Mouse (Mus musculus): ENCODE measurements at regions not wholly inside any gene's neighbourhood (a gene's known extent, or its start where the extent isn't known, plus 50 kb on each side); places are given as distances from the start of the nearest gene placed in this dataset.
A peak's percentile ranks its signal among the peaks of the same experiment; 100 is the strongest.
"Not testable (repeated sequence)": the region's sequence is repeated elsewhere in the genome, so short reads cannot be mapped to it uniquely, and the experiment has no call there.

DNA sequence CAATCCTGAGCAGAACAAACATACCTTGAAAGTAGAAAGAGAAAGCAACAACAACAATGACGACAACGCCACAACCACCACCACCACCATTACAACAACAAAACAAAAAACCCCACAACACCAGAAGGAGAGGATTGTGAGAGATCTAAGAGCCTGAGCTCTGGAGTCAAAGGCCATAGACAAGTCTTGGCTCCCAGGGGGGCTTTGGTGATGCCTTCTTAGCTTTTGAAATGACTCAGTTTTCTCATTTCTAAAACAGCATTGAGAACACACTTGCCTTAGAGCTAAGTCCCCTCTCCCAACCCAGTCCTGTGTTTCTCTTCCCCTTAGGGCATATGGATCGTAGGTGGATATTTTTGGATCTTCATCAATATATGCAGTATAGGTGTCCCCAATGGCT lies 112.2 kb downstream of the Kif20b start:
- no peak for DNase-seq

DNA sequence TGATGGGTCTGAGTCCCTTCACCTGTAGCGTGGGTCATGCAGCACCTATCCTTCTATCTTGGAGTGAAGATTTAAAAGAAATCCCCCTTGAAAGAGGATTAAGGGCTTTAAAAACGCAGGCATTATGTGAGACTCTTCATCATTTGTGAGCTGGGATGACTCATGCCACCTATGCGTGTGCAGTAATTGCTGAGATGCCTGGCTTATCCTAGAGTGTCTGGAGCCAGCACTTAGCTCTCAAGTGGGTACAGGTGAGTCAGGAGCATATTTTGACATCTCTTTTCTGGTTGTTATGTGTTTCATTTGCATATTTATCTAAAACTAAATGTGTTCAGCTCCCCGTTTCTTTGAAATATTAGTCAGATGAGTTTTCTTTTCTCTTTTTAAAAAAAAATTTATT lies 123.4 kb downstream of the Kif20b start:
- DNase-seq: no peak

DNA sequence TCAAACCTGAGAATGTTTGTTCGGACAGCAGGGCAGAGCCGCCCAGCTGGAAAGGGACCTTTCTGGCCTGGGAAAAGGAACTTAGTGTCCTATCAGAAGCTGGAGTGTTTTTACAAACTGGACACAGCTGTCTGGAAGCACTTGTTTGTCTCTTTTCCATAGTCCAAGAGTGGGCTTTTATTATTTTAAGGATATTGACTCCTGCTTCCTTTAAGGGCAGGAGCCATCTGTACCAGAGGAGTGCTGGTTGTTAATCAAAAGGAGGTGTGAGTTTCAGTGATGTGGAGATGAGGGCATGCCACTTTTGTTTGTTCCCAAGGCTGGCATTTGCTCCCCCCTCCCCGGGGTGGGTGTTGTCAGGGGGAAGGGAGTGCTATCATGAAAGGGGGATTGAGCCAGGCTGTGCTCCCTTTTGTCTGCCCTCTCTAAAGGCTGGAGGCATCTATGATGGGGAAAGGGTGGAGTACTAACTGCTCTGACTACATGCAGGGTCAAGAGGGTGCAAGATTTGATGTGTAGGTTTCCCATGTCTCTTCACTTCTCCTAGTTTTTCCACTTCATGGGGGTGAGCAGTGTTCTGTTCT lies 144.3 kb downstream of the Kif20b start:
- no peak for DNase-seq

DNA sequence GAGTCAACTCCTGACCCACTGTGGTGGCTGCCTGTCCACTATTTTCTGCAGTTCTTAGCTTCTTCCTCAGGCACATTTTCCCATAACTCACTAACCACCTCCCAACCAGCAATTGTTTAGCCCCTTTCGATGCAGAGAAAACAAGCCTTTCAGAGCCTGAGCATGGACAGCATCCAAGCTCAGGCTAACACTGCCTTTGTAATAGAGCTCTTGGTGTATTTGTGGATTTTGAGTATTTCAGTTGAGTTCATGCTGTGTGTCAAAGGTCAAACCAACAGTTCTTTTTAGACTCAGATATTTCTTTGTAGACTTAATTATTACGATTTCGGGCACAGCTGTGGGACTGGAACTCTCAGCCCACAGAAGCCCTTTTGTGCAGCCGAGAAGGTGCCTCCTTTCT lies 159.0 kb downstream of the Kif20b start:
- no peak for DNase-seq

DNA sequence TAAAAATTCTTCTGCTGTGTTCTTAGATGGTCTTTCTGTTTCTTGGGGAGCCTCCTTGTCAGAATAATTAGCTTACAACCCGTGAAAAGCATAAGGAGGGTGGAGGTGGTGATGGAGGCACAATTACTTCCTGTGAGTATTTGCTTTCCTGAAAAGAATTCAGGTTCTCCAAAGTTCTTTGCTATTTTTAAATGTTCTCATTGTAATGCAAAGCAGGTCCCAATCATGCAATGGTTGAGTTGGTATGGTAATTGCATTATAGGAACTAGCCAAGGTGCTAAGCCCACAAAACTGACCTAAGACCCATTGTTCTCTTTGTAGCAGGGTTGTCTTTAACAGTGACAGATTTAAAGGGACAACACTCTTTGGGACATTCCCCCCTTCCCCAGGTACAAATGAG lies 179.1 kb downstream of the Kif20b start:
- DNase-seq: no peak

DNA sequence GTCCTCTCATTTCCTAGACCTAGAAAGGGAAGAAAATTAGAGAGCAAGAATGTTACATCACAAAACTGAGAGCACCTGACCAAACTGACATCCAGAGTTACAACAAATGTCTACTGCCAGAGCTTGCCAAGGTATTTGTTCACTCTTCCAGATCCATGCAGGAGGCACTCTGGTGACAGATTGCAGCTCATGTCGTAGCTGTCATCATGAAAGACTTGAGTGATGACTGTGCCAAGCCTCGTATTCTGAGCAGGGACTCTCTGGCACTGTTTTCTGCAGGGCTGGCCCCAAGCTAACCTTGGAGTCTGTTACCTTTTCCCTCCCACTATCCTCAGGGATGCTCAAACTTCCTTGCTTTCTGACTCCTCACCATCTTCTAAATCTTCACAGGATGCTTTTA lies 192.2 kb downstream of the Kif20b start:
- DNase-seq: no peak

DNA sequence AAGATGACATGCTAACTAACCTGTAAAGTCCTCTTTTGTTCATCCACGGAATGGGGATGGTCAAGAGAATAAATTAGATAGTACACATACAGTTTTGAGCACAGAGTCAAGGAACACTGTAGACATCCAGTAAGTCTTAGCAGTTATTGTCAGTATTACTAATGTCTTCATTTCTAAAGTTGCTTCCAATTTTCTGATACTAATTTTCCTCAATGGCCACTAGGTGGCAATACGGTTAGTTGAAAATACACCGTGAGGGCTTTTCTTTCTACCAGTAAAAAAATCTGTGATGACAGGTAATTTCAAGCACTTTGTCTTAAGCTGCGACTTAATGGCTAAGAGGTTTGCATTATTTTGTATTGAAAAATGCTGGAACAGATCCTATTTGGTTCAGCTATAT lies 203.1 kb downstream of the Kif20b start:
- DNase-seq: peak; percentile 29

DNA sequence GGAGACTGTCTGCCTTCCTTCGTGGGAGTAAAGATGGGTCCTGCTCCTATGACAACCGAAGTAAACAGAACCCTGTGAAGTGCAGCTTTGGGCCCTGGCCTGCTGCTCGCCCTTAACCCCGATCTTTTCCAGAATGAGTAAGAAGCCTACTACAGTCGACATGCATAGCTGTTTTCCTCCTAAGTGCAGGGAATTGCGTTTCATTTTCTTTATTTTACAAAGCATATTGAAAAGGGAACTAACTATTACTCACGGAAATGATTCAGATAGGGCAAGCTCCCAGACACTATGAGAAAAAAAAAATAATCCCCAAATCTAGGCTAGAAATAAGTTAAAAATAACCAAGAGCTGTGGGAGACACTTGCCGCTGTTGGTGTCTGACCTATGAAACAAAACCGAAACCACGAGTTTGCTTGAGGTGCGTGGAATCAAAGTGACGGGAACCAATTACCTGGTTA lies 204.5 kb downstream of the Kif20b start:
- no peak for DNase-seq

DNA sequence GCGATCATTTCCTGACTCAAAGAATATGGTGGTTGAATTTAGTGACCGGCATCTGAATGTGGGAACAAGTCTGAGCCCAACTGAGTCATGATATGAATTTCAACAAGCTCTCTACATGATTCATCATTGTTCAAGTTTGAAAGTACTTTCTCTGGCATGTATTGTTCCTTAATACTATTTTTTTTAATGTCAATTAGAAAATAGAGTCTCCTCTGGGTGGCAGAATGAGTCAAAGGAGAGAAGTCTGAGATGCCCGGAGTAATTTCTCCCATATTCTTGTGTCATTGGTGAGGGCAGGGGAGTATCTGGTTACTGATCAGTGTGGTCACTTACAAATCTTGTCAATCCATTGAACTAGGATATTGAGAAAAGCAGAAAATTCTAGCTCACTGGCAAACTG lies 205.9 kb downstream of the Kif20b start:
- DNase-seq: no peak

DNA sequence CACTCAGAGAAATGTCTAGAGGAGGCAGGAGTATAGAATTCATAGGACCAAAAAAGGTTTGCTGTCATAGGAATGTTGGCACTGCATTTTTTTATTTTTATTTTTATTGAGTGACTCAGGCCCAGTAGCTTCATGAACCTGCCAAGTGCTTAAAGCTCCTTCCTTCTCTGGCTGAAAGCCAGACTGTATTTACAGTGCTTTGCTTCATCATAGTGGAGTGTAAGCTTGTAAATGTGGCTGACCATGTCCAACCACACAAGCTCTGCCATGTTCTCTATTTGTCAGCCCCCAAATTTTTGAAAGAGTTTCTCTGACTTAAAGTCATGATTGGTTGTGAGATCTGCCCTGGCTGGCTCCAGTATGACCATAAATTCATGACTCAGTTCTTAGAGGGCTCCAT lies 221.0 kb downstream of the Kif20b start:
- no peak for DNase-seq

DNA sequence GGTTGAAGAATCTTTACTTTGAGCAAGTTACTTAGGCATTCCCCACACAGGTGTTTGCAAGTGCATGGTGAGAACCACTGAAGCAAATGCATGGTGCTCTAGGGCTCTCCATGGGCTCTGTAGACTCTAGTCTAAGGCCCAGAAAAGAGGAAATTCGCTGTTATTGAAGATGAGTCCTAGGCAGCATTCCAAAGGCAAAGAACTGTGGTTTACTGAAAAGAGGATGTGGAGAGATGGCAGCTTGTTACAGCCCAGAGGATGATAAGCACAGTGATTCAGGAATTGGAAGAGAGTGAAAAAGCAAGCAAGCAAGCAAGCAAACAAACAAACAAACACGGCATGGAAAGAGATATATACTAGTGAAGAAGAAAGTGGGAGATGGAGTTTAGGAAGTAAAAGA lies 221.6 kb downstream of the Kif20b start:
- no peak for DNase-seq

DNA sequence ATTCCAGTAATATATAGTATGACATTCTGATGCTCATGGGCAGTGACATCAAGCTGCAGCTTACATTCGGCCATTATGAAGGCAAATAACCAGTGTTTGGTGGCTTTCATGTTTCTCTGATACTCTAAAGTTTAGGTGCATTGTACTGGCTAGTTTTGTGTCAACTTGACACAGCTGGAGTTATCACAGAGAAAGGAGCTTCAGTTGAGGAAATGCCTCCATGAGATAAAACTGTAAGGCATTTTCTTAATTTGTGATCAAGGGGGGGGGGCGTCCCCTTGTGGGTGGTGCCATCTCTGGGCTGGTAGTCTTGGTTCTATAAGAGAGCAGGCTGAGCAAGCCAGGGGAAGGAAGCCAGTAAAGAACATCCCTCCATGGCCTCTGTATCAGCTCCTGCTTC lies 227.3 kb downstream of the Kif20b start:
- DNase-seq: not testable (repeated sequence)

DNA sequence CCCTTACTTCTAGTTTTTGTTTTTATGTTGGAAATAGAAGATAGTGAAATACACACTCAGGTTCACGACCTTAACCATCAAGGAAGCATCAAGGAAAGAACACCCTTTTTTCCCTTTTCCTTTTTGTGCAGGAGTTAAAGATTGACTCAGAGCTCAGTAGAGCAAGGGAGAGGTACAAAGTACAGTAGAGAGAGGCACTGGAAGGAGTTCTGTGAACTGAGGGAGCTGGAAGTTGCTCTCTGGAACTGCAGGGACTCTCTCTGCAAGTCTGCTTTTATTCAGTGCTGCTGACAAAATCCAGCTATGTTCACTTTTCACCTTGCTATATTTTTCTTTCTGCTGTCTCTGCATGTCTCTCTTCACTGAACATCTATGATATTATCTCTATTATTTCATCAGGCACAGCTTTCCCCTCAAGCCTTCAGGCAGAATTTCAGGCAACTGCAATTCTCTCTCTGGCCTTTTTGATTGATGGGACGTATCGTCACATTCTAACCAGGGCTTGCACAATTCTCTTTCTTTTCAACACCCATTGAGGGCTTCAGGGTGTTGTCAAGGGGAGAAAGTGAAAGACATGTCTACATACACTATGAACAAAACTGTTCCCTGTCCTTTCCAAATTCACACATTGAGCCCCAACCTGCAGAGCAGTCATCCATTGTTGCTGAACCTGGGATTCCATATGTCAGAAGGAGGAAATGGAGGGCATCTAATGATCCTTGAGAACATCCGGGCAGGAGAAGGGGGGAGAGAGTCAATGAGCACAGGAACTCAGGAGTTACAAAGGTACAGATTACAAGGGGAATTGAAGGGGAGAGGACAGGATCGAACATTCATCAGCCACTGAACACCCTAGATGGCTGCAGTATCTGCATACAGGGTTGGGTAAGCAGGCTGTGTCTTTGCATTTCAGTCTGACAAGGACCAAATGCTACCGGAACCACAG lies 228.9 kb downstream of the Kif20b start:
- DNase-seq: peak; percentile 78

DNA sequence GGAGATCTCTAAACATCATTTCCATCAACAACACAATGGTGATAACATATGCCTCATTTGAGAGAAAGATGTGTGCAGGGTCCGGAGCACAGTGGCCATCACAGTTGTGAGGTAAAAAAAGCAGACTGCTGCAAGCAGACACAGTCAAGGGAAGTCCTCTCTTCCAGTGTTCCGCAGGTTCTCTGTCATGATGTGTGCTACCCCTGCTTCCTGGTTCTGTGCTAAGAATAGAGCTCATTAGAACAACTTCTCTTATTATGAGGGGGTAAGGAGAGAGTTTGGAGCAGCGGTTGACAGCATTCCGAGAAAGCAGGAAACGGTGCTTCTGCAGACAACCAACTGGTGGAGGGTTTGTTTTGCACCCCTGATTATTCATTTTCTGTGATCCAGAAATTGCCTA lies 229.7 kb downstream of the Kif20b start:
- DNase-seq: no peak

DNA sequence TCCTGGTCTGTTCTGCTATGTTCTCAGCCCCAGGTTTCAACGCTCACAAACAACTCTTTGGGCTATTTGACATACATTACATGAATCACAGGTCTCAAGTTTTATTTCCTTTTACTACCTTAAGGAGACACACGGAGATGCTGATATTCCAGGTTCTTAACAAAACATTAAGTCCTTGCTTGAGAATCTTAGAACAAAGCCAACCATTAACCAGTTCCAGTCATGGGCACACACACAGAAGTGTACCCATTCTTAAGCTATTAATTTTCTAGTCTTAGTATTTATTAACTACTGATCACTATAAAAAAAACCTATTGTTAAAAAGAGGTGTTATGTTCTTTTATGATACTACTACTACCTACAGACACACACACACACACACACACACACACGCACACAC lies 235.7 kb downstream of the Kif20b start:
- peak; percentile 66 for DNase-seq

DNA sequence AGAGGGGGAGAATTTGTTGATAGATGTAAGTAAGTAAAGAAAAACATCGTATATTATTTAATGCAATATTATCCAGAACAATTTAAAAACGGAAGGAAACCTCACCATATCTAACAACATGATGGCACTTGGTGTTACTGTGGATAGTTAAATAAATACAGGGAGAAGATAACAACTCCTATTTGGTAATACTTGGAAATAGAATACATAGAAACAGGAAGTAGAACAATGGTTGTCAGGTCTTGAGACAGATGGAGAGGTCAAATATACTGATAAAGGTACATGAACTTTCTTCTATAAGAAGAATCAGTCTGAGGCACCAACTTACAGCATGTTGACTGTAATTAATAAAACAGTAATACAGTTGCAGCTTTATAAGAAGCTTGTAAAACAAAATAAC lies 242.6 kb downstream of the Kif20b start:
- no peak for DNase-seq

DNA sequence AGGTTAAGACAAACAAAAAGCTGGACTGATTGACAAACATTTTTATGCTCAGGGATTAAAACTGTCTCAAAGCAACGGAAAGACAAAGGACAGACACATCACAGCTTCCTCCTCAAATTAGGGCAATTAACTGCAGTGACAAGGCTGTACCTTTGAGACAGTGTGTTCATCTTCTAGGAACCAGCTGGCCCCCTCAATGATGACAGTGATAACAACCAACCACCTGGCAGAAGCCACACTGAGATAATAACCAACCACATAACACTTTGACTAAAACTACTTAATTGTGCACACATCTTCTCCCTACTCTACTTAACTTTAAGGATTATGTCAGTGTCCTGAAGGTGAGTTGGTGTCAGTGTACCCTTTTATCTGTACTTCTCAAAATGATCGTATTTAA lies 248.4 kb downstream of the Kif20b start:
- DNase-seq: no peak

DNA sequence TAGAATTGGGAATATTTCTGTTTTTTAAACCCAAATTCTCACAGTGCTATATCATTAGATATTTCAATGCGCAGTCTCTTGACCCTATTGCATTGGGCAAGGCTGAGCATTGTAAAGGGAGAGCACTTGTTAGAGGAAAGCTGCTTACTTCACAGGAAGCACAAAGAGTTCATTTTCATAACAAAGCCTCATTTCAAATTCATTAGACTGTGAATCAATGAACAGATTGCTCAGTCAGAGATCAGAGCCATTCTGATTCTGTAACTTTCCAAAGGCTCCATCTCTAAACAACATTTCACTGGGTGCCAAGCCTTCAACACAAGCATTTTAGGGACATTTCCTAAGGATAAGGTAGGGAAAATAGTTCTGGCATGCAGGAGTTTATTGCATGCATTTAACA lies 257.9 kb downstream of the Kif20b start:
- DNase-seq: no peak

DNA sequence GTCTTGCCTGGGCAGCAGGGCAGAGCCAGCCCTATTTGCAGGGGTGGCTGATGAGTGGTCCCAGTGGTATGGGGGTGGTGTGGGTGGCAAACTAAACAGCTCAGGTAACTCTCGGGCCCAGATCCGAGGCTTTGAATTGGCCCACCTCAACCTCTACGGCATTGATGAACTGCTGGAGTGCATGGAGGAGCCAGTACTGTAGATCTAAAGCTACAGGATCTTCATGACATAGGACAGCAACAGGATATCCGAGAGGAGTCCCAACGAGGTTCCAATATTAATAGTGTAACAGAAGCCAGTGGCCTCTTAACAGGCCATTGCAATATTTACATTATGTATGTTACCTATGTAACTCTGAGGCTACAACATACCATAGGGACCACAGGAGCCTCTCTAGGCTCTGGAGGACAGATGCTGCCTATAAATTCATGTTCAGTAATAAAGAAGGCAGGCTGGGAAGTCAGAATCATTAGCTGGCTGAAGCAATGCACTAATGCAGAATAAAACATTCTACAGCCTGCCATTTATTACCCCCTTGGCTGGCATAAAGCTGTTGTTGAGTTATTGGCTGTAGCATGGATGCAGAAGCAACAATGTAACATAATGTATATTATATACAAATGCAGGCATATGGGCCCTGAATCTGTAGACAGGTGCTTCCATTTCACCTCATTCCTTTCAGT lies 283.5 kb downstream of the Kif20b start:
- no peak for DNase-seq

DNA sequence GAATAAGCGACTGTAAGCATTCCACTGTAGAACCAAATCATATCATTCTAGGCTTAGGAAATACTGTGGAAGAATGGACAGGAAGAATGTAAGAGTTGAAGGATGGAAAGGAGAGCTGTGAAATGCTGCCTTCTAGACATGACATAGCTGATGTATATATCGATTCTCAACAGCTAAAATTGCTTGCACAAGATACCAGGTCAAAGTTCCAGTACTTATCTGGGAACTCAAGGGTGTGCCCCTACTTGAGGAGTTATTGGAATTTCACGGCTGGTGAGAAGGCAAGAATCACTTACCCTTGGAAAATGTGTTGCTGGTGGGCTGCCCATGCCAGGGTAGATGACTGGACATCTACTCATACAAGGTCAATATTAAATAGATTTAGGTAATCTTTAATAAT lies 322.0 kb downstream of the Kif20b start:
- no peak for DNase-seq

DNA sequence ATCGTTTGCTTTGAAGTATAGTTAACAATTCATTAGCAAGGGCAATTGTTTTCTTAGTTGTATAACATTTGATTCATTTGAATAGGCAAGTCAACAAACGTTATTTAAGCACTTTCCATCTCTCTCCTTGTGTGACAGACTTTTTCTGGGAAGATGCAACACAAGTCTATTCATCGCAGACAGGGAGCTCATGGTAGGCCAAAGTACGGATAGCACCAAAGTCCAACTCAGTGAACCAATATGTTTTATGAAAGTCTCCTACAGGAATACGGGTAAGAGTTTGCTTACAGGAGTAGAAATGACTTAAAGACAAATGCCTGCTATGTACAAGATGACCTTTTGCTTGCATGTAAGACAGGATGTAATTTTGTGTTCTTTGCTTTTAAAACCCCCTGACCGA lies 325.4 kb downstream of the Kif20b start:
- DNase-seq: peak; percentile 68

DNA sequence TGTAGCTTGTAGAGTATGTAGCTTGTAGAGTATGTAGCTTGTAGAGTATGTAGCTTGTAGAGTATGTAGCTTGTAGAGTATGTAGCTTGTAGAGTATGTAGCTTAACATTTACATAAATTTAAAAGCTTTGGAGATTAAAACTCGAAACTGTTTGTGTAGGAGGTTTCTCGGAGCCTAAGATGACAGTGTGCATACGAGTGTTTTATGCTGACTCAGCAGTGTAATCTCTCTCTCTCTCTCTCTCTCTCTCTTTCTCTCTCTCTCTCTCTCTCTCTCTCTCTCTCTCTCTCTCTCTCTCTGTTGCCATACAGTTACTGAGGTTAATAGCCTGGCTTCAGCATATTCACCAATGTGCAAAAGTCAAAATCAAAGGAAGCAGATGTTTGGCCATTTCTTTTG lies 336.5 kb downstream of the Kif20b start:
- DNase-seq: not testable (repeated sequence)

DNA sequence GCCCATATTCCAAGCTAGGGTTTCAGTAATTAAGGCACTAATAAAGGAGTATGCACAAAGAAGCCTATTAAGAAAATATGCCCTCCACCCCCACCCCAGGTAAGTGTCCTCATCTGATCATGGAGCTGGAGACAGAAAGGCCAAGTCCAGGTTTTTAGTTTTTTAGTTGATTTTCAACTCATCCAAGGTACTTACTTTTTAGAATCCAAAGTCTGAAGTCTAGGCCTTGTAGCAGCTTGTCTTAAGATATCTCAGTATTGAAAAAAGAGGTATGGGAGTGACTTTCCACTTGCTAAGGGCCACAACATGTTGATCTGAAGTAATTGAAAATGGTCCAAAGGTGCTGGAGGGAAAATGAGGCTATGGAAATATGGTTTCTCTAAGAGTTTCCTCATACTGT lies 340.9 kb downstream of the Kif20b start:
- peak; percentile 57 for DNase-seq

DNA sequence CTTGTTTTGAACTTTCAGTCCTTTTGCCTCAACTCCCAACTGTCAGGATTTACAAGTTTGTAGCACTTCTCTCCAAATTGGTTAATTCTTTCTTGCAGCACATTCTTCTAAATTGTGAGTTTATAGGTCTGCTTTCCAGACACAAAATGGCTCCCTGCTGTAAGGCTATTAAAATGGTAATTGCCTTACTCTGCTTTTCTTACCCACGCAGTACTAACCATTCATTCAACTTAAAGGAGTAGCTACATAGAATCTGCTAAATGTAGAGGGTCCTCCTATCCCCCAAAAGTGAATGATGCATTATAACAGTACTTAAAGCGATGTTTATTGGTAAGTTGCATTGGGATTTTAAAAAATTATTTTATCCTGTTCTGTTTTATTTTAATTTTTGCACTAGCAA lies 356.2 kb downstream of the Kif20b start:
- DNase-seq: no peak
